Mouse (Mus musculus) kidney, adult 18-20 months (tissue): Measurements from ENCODE around the gene Ahcy.
"Not testable (repeated sequence)": the region's sequence is repeated elsewhere in the genome, so short reads cannot be mapped to it uniquely, and the experiment has no call there.

ENCODE experiments used
- DNase-seq: peaks from one replicate; pipeline ENCODE4 v3.0.0; 2021

Ahcy gene

GRCm38 (mm10) chr2:155073347-155073746, 950 bp downstream of the Ahcy start:
- DNase-seq = no peak

- DNase-seq = no peak
These were observed 1.7 kb downstream of the Ahcy start for GRCm38 (mm10) chr2:155072353-155073145.

DNA sequence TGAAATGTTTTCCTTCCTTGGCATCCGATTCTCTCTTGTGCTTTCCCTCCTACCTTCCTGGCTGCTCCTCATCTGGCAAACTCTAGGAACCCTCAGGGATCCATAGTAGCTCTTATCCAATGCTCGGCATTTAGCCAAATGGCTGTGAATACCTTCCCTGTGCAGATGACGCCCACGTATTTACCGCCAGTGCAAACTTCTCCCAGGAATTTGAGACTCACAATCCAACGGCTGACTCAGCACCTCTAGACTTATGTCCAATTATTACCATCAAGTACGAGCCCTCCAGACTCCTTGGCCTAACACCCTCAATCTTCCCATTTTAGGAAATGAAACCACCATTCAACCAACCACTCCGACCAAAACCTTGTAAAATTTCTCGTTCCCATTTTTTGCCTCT, 3.3 kb downstream of the Ahcy start:
- no peak for DNase-seq

DNA sequence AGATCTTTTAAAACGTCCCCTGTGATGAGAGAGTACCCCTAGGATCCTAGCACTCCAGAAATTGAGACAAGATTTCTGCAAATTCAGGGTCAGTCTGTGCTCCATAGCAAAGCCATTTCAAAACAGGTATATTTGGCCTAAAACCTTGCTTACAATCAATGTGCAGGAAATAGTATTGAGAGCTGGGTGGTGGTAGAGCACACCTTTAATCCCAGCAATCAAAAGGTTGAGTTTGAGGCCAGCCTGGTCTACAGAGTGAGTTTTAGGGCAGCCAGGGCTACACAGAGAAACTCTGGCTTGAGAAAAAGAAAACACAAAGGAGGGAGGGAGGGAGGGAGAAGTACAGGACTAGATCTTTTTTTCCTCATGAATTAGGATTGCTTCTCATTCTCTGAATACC, 16.9 kb downstream of the Ahcy start:
- no peak for DNase-seq

DNA sequence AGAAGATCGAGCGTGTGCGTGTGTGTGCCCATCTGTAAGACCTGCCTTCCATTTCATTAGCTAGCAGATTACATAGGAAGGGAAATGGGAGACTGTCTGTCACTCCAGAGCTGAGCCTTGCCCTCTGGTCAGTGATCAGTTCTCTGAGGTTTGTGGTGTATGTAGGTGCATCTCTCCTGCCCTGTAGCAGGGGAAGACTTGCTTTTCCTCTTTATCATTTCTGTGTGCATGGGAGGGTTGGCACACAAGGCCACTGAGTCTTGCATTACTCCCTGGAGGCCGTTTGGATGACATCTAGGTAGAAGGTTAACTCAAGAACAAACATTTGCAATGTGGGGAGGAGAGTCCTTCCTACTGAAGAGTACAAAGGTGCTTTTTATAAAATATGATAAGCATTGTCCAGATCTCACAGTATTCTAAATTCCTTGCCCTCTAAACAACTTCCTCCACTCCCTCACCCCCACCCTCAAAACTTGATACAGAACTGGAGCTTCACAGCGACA, 18.2 kb downstream of the Ahcy start:
- no peak for DNase-seq

DNA sequence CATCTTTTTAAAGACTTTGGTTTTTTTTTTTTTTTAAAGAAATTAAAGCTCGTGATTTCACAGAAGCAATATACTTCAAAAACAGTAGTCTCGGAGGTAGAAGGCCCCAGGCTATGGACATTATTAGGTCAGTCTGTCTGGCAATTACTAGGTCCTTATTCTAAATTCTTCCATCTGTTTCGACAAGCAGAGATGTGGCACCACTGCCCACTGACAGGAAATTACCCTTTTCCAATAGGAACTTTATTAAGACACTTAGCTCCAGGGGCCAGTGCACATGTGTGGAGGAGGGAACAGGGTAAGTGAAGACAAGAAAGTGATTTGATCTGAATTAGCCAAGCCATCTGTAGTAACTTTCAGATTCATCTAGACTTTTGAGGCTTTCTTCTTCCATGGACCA, 19.6 kb downstream of the Ahcy start:
- no peak for DNase-seq

GRCm38 (mm10) chr2:155053512-155053911, 20.8 kb downstream of the Ahcy start:
- not testable (repeated sequence) for DNase-seq

GRCm38 (mm10) chr2:155052681-155053080, 21.6 kb downstream of the Ahcy start:
- no peak for DNase-seq

GRCm38 (mm10) chr2:155051622-155052351, 22.5 kb downstream of the Ahcy start:
- DNase-seq = no peak

- DNase-seq = peak; percentile 95
These were observed 23.6 kb downstream of the Ahcy start for GRCm38 (mm10) chr2:155050504-155051236.

GRCm38 (mm10) chr2:155050108-155050503, 24.2 kb downstream of the Ahcy start:
- no peak for DNase-seq

DNA sequence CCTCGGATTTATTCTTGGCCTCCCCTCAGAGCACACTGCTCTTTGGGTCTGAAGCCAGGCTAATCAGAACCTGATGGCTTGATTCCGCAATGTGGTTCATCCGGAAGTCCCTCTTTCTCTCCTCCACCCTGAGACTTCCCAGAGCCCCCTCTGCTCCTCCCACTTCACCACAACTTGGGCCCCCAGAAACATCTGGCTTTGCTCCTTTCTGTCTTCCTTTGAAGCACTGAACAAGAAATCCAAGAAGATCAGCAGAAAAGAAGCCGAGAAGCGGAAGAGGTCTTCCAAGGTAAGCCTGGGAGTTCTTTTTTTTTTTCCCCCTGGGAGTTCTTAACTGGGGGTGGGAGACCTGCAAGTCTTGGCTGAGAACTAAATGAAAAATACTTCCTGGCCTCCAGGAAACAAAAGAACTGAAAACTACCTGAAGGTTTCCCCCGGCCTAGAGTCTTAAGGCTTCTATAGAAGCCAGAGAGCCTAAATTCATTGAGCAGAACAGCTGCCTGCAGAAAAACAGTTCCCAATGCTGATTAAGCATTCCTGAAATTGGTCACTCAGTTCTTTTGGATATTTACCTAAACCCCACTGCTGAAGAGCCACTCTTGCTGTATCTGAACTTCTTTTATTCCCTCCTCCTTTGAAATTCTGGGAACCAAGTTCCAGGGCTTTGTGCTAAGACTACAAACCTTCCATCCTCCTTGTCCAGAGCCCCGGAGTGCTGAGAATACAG, 26.7 kb downstream of the Ahcy start:
- DNase-seq = no peak

- DNase-seq = no peak
These were observed 27.5 kb downstream of the Ahcy start for GRCm38 (mm10) chr2:155046803-155047202.

DNA sequence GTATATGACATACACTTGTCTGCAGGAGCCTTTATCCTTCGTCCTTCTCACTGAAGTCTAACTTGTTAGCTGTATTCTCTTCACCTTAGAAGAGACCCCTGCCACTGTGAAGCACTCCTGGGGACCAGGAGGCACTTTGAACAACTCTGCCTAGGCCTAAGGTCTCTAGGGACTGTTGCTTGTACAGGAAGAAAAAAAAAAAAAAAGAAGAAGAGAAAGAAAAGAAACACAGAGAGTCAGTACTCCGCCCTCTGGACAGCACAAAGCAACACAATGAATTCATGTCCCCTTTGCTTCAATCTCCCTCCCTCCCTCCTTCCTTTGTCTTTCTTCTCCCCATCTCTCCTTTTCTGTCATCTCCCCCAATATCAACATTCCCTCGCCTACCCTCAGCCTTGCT, 29.2 kb downstream of the Ahcy start:
- DNase-seq = no peak

- no peak for DNase-seq
These were observed 29.8 kb downstream of the Ahcy start for GRCm38 (mm10) chr2:155044542-155044941.

DNA sequence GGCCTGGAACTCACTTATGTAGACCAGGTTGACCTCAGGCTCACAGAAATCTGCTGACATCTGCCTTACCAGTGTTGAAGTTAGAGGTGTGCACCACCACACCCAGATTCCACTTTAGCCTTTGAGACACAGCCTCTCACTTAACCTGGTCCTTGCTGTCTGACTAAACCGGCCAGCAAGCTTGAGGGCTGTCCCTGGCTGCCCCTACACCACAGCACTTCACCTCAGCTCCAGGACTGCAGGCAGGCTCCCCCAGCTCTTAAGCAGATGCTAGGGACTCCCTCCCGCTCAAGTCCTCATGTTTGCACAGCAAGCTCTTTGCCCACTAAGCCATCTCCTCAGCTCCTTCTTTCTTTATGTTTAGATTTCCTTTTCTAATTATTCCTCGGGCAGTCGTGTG, 34.3 kb downstream of the Ahcy start:
- DNase-seq = no peak

GRCm38 (mm10) chr2:155032938-155033710, 41.2 kb downstream of the Ahcy start:
- no peak for DNase-seq

- DNase-seq = no peak
These were observed 43.5 kb downstream of the Ahcy start for GRCm38 (mm10) chr2:155030831-155031230.

DNA sequence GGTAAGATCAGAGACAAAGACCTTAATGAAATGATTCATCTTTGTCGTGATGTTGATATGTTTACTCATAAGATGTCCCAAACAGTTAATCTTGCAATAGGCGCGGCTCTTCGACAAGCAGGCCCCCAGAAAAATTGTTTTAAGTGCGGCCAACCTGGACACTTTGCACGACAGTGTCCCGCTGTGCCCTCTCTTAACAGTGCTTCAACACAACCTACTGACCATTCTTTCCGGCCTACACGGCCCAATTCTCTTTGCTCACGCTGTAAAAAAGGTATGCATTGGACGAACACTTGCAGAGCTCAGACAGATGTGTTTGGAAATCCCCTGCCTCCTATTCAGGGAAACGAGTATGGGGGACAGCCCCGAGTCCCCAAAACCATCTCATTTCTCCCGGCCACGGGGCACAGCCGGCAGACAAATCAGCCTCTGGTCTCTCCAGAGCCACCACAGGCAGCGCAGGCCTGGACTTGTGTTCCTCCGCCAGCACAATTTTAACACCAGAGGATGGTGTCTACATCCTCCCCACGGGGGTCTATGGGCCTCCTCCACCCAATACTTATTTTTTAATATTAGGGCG, 54.0 kb downstream of the Ahcy start:
- DNase-seq = not testable (repeated sequence)

GRCm38 (mm10) chr2:155019673-155020072, 54.6 kb downstream of the Ahcy start:
- DNase-seq = peak; percentile 93
